Mouse (Mus musculus): ENCODE results near the gene Sulf2.

DNA sequence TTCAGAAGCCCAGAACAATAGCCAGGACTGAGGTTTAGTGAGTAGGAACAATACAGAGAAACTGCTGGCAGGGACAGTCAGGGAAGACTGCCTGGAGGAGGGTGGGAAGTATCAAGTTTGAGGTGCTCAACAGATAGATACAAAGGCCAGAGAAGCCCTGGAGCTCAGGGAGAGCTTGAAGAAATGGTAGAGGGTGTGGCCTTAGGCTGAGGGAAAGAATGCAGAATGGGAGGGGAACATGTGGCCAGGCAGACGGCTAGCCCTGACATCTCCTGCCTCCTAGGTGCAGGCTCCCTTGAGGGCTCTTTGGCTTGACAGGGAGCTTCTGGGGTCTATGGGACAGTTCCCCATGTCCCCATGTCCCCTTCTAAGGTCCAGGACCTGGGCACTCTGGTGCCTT is 17.2 kb downstream of the Sulf2 start:
- TF ChIP-seq CTCF (IDR thresholded peaks at IDR 0.05; ENCODE audit: borderline replicate concordance, insufficient read depth, low read length) (no peak), POLR2A (IDR thresholded peaks at IDR 0.05; ENCODE audit: low read depth, low read length) (no peak)
